Mouse (Mus musculus) small intestine, adult 2 months (tissue): ENCODE data around the gene Rlbp1.

Experiments
- CTCF ChIP-seq: fragments of 200-500 bp; IDR thresholded peaks from 2 replicates; pipeline ENCODE4 v1.5.1; 2012; ENCODE audit warnings: low read depth, mild to moderate bottlenecking, control low read depth, inconsistent platforms, low read length, moderate library complexity, mixed read lengths; ENCODE audit not compliant: insufficient replicate concordance, insufficient read length; ENCODE audit errors: extremely low read depth
- POLR2A ChIP-seq: fragments of 200-500 bp; IDR thresholded peaks from 2 replicates; pipeline ENCODE4 v1.6.1; 2012; ENCODE audit warnings: low read depth, mild to moderate bottlenecking, control low read depth, inconsistent platforms, low read length, moderate library complexity

DNA sequence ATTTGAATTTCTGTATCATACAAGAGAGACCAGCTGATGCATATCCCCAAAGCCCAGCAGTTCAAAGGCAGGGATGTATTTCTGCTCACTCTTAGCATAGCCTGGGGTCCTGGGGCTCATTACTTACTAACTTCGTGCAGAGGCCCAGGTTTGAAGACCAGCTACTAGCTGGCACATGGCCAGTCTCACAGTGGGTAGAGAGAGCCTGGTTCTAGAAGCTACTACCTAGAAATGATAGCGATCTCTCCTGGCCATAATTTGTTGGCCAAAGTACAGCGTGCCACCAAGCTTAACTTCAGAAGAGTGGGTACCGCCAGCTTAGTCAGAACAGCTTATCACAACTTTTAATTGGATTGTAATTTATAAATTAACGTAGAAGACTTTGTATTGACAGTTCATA lies 58.1 kb downstream of the Rlbp1 start:
- TF ChIP-seq POLR2A (no peak), CTCF (no peak)
